Mouse (Mus musculus) large intestine, adult 2 months (tissue): Measurements from ENCODE around the gene Fshr. TPM values are rescaled to one million over a fixed set of nuclear protein-coding genes. Genes with fewer than 3 reads are reported as not detected.

Experiments used
- DNase-seq: peaks from one replicate; pipeline ENCODE4 v3.0.0-alpha.2; 2012; ENCODE audit warnings: low read depth, low spot score
- WGBS: fragments of 180-500 bp; shearing (Covaris S2); methylation state at CpG from one replicate; pipeline ENCODE4 v1.1.7; 2018; 5-methylcytosine and 5-hydroxymethylcytosine counted together
- polyA plus RNA-seq: library from polyadenylated mRNA; depleted of rRNA; stranded (reverse); fragments of >200 nt; gene quantifications from 2 replicates; pipeline ENCODE4 v1.2.3, GENCODE M21; 2012

Gene Fshr
- polyA plus RNA-seq, 1 experiment, result not detected

- DNase-seq, result no peak
- WGBS, result 72% methylated on average over 5 of the region's 5 CpGs
Measured at GRCm38 (mm10) chr17:89036723-89037122, 163.8 kb downstream of the Fshr start.

DNA sequence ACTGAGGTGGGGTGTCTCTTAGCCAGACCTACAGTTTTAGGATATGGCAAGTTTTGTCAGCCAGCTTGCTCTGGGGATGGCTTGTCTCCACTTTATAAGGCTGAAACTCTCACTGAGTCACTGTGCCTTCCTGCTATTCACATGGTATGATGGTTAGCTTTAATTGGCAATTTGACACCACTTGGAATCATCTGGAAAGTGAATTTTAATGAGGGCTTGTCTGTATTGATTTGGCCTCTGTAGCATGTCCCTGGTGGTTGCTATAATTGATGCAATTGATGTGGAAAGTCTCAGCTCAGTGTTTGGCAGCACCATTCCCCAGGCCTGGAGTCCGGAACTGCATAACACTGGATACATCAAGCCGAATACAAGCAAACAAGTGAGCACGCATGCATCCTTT, 164.4 kb downstream of the Fshr start:
- no peak for DNase-seq
- WGBS, result 90% methylated on average over 3 of the region's 3 CpGs

GRCm38 (mm10) chr17:89034627-89035026, 165.8 kb downstream of the Fshr start:
- DNase-seq, result no peak

GRCm38 (mm10) chr17:89032981-89033380, 167.5 kb downstream of the Fshr start:
- 74% methylated on average over 2 of the region's 2 CpGs for WGBS
- no peak for DNase-seq

DNA sequence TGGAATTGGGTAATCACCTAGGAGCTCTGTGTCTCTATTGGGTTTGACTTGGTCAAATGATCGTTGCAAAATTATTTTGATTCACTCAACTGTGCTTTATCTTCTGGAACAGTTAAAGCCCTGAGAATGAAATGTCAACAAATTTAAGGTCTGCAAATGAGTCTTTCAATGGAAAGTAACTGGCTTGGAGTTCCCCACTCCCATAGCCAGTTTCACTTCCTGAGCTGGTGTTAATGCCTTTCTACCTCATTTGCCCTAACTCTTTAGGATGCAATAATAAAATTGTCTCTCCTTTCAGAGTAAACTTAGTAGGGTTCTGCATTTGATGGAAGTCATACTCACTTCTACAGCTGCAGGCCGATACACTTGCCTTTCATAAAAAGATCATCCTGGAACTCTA, 181.0 kb downstream of the Fshr start:
- no peak for DNase-seq

GRCm38 (mm10) chr17:89017002-89017401, 183.5 kb downstream of the Fshr start:
- no peak for DNase-seq
- WGBS, result 67% methylated on average over 4 of the region's 4 CpGs

More for the DNA sequence above, 181.0 kb downstream of the Fshr start:
- 78% methylated on average over 2 of the region's 2 CpGs for WGBS

- DNase-seq, result no peak
Measured at GRCm38 (mm10) chr17:89013691-89014090, 186.8 kb downstream of the Fshr start.

DNA sequence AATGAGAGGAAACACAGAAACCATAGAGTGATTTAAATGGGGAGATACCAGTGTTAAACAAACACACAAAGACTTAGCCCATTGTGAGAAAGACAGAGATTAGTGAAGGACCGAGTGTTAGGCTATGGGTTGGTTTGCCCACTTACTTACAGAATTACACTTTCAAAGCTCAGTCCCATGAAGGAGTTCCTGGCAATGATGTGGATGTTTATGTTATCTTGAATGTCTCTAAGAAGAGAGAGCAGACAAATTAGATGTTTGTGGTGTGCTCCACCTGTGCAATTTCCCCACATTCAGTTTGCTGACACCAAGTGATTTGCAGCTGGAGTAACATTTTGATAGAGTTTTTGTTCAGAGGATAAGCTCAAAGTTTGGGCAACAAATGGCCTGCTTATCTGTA, 191.4 kb downstream of the Fshr start:
- DNase-seq, result no peak
- WGBS, result 76% methylated on average over 1 of the region's 1 CpGs

GRCm38 (mm10) chr17:89008680-89009079, 191.8 kb downstream of the Fshr start:
- no peak for DNase-seq
- 78% methylated on average over 7 of the region's 7 CpGs for WGBS

GRCm38 (mm10) chr17:89005959-89006358, 194.5 kb downstream of the Fshr start:
- WGBS, result 76% methylated on average over 5 of the region's 5 CpGs
- no peak for DNase-seq

DNA sequence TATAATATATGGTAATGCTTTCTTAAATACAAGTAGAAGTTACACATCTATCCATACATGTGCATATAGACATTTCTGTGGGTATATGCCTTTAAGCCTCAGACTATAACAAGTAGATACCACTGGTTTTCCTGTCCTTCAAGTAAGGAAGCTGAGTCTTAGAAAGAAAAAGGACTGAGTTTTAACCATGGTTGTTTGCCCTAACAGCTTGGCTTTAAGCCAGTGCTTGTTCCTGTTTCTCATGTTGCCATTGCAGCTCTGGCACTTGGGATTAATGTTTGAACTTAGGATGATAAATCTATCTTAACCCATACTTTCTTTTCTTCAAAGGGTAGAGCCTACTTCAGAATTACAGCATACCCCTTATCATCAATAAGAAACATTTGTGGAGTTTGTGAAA, 200.6 kb downstream of the Fshr start:
- DNase-seq, result no peak

- DNase-seq, result no peak
- 61% methylated on average over 1 of the region's 1 CpGs for WGBS
Measured at GRCm38 (mm10) chr17:88998243-88998642, 202.2 kb downstream of the Fshr start.

- WGBS, result 88% methylated on average over 4 of the region's 4 CpGs
- DNase-seq, result no peak
Measured at GRCm38 (mm10) chr17:88991238-88991637, 209.2 kb downstream of the Fshr start.

DNA sequence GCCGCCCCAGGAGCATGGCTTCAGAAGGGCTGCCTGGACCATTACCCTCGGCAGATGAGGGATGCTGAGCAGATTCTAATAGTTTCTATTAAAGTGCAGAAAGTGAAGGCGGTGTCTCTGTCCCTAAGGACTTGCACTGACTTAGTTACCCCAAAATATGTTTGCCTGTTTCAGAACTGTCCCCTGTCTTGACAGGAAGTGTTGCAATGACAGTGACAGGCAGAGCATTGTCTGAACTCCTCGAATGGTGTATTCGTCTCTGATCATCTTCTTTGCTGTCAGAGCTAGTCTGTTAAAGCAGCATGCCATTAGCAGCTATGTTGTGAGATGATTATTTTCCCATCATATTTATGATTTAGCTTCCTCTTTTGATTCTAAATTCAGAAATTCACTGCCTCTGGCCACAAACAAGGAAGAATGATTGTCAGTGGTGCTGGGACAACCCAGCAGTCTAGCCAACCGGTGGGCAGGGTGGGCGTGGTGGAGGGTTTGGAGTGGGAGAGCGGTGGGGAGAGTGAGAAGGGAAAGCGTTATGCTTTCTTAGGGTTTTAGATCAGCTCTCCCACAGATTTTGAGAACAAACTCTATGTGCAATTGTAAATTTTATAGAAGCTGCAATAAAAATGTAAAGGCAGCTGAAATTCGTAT, 219.6 kb downstream of the Fshr start:
- 69% methylated on average over 10 of the region's 10 CpGs for WGBS
- DNase-seq, result no peak

GRCm38 (mm10) chr17:88974538-88974937, 225.9 kb downstream of the Fshr start:
- WGBS, result 68% methylated on average over 3 of the region's 3 CpGs
- DNase-seq, result no peak

GRCm38 (mm10) chr17:88966028-88966427, 234.4 kb downstream of the Fshr start:
- WGBS, result 63% methylated on average over 3 of the region's 3 CpGs
- no peak for DNase-seq

DNA sequence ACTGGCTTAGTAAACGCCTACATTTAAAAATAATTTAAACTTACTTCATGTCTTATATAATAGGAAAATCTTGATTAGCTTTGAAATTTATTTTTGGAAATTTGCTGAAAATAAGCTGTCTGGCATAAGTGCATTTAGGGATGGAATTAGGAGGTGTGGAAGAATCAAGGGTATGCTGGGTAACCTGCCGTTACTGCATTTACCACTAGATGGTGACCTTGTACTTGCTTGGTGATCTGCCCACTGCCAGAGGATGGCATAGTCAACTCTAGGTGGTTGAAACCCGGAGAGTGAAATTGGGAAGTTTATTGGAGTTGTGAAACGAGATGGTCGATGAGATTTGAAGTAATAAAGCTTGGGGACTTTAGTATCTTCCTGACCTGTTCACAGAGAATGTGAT, 246.5 kb downstream of the Fshr start:
- no peak for DNase-seq
- WGBS, result 12% methylated on average over 5 of the region's 5 CpGs

GRCm38 (mm10) chr17:88938153-88938681, 262.3 kb downstream of the Fshr start:
- no peak for DNase-seq
- 46% methylated on average over 4 of the region's 4 CpGs for WGBS

DNA sequence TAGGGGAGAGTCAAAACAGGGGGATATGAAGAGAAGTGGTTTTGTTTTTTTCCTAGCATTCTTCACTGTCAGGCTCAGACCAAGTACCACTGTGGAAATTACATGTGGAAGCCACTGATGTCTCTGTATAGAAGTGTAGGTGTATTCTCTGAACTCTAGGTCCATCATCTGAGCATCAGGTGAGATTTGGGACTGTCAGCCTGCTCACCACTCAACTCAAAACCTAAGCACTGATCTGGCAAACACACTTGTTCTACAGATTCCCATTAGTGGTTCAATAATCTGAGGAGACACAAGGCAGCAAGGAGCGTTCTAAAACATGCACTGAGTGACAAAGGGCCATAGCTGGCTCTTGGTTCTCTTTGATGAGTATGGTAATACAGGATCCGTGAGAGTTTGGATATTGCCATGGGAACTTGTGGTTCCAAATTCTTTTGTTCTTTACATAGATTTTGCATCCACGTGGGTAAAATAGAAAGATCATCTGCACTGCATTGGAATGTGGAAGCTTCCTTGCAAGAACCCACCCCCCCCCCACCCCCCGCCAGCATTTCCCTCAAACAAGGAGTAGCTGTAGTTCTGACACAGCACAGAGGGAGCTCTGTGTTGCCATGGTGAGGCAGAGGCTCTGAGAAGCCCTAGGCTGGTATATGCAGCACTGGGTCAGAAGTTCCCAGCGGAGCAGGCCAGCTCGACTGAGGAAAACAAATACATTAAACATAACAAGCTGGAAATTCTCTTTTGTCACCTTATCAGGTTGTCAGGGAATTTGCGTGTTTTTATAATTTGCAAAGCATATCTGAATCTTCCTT, 262.9 kb downstream of the Fshr start:
- WGBS, result 35% methylated on average over 7 of the region's 7 CpGs
- no peak for DNase-seq

DNA sequence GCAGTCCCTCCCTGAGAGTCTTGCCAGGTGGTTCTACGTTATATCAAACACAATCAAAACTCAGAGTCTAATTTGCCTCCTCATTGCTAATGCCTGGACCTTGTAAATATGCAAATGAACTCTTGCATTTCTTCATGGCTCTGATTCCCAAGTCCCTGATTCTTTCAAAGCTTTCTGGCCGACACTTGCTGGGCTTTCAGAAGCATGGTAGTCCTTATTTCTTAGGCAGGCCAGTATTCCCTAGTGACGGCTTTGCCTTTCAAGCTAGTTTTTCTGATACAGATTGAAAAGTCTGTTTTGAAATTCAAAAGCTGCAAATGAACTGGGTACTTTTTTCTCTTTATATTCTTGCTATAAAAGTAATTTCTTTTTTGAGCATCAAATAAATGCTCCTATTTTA, 263.5 kb downstream of the Fshr start:
- WGBS, result 72% methylated on average over 3 of the region's 3 CpGs
- DNase-seq, result no peak
